Mouse (Mus musculus) erythroblast, adult 5-6 weeks (primary cell): ENCODE data around the gene Rab7. TPM values are rescaled to one million over a fixed set of nuclear protein-coding genes. Genes with fewer than 3 reads are reported as not detected.

Experiments
- ATAC-seq: replicated peaks from 2 replicates; pipeline ENCODE4 v1.8.0; 2016; ENCODE audit warnings: moderate number of reproducible peaks, mild to moderate bottlenecking, moderate TSS enrichment, inconsistent platforms; ENCODE audit not compliant: poor library complexity, low FRiP score, severe bottlenecking
- total RNA-seq, 2 experiments: library from RNA; stranded (forward) in 1 of 2; stranded (reverse) in 1 of 2; fragments of 150-400 nt in 1 of 2; fragments of 200-764, 138-1000 nt in 1 of 2; gene quantifications; 2 replicates each; pipeline versions ENCODE4 v1.2.3 to v1.2.4; 2015 to 2017; ENCODE audit warnings: low replicate concordance in 2 of 2

The Rab7 gene
- total RNA-seq, 2 experiments from 2014 or later = 29.4 to 76.7 TPM

DNA sequence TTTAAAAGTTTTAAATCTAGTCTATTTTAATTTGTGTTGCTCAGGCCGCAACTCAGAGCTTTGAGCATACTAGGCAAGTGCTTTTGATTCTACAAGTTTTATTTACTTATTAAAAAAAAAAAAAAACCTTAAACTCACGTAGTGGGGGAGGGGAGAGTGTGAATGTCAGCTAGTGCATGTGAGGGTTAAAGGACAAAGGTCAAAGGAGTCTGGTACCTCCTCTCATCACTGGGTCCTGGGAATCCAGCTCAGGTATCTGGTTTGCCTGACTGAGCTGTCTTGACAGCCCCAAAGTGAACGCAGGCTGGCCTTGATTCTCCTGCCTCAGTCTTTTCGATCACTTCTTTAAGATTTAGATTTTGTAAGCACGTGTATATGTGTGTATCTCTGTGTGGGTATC lies 10.6 kb upstream of the Rab7 start:
- ATAC-seq = no peak

DNA sequence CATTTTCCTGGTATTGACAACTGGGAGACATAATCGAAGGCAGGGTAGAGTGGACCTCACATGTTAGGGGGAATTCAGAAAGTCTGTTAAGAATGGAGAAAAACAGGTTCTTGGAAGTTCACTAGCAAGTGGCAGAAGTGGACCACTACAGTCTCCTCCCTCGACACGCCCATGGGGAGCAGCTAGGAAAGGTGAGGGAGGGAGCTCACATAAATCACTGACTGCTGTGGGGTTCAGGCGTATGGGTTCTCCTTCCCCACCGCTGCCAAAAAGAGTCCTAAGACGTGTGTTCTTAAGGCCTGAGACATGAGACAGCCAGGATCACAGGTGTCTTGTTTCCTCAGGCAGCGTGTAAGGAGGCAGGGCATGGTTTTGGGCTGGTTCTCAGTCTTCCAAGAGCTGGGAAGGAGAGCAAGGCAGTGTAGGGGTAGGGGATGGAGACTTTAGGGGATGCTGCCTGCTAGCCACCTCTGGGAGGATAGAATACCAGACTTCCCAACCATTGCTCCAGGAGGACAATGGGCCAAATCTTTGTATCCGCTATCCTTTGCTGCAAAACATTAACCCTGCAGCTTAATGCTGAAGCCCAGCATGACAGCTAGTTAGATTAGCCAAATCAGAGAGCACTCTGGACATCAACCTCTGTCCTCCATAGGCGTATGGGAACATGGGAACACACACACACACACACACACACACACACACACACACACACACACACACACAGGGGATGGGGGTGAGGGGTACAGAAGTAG lies 9.2 kb upstream of the Rab7 start:
- ATAC-seq = no peak

DNA sequence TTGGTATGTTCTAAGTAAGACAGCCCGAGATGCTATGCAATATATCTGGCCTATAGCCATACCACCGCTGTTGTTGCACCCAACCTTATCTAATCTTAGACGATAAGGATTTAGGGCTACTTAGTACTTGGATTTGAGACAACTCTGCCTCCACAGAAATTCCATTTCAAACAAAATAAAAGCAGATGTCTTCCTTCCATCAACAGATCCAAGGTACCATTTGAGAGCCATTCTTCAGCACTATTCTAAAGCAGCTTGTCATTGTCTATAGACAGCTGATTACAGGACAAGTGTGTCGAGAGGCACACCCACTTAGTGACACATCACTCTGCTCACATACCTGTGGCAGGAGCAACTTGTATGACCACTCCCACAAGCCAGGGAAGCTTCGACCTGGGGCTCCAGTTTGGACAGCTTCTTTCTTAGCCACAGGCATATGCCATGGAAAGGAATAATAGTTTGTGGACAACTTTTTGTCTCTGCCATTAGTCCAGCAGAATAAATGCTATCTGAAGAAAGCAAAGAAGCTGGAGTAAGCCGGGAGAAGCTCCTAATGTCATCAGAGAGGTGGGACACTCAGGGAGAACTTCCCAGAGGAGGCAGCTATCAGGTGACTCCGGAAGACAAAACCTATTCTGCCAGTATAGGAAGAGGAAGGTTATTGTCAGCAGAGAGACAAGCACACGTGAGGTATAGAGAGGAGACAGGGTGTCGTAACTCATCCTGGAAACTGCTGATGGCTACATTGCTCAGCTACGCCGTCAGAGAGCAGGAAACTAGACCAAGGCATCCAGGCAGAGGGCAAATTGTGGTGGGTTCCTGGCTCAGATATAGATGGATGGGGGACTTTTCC lies 8.4 kb upstream of the Rab7 start:
- ATAC-seq = no peak

DNA sequence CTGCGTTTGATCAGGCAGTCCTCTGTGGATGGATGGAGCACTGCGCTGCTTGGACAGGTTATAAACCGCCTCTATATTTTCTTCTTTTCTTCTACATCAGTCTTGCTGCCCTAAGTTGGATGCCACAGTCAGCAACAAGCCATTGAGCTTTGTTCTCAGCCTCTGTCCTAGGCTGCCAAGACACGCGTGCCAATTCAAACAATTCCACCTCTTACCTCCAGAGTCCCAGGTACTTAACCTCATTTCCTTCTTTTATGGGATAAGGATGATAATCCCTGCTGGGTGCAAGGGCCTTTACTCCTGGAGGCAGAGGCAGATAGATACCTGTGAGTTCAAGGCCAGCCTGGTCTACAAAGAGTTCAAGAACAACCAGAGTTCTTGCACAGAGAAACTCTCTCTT lies 6.1 kb upstream of the Rab7 start:
- ATAC-seq = no peak

DNA sequence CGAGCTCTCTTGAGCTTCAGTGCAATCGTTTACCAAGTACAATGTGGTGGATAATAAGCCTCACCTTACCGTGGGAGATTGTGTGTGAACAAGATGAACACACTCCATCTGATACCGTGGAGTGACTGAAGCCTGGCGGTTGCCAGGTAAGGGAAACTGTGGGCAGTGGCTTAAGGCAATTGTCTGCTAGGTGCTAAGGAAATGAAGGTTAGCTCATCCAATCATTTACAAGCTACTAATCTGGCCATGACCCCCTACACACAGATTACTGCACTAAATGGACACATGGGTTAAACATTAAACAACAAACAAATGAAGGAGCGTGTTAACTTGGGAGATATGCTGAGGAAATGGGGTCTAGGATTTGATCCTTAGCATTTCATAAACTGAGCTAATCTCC lies 3.9 kb upstream of the Rab7 start:
- no peak for ATAC-seq

DNA sequence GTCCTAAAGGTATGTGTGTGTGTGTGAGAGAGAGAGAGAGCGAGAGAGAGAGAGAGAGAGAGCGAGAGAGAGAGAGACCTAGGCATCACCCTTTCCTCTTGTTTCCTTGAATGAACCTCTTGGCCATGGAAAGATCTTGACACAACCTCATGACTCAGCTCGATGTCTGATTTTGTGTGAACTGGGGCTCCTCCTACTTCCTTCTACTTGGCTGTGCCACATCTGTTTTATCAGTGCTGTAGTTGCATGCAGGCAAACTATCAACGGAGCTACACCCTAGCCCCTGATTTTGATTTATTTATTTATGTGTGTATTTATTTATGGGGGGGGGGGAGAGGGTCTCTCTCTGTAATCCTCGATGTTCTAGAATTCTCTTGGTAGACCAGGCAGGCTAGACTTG lies 2.8 kb upstream of the Rab7 start:
- ATAC-seq = no peak

DNA sequence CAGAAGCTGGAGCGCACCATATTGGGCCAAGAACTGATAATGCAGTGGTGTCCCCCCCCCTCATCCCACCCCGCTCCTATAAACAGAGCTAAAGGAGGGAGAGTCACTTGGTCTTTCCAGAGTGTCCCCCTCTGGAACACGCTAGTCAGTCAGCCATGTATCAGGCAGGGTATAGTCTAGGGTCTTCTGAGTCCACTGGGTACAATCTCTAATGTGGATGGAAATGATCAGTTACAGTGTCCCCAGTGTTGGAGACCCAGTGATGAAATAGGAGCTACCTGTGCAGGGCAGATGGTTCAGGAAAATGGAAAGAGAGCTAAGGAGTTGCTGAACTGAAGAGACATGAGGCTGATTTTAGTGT lies 316 bp upstream of the Rab7 start:
- no peak for ATAC-seq

DNA sequence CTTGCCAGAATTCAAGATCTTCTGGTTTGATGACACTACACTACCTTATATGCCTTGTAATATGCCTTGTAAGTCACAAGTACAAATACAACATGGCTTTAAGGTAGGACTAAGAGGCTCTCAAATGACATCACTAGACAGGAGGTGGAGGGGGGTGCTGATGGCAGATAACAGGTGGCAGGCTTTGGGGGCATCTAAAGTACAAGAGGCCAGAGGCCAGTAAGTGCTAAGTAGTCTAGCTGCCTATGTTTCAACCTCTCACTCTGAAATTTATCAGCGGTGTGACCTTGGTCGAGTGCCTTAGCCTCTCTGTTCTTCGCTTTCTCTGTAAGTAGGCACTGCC lies 865 bp downstream of the Rab7 start:
- peak; percentile 32; the same call in 1 of the 2 replicates for ATAC-seq

DNA sequence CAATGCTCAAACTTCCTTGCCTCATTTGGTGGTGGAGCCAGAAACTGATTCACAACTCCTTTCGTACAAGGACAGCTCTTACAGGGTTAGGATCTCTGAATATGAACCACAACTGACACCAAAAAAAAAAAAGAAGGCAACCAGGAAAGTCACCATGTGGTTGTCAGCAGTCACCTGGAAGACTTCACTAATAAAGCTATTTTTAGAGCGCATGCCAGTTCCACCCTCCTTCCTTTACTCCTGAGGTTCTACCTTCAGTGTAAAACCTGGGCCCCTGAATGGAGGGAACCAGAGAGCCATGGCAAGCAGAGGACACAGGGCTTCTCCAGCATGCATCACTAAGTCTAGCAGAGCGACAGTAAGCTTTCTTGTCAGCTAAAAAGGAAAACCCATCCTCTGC lies 2.7 kb downstream of the Rab7 start:
- no peak for ATAC-seq

DNA sequence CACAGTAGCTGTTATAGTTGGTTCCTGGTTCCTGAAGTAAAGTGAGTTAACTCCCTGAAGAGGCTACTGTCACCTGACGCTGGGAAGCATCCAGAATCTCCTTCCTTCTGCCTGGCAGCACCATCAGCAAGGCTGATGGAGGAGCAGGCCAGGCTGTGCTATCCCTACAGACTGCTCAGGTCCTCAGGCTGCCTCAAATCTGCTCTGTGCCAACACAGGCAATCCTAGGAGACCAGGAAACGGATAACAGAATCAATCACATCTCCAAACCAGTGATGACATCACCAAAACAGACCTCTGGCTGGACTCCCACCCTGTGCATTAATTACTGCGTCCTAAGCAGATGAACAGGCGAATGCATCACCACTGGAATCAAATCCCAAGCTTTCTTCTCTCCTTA lies 3.8 kb downstream of the Rab7 start:
- ATAC-seq = no peak

DNA sequence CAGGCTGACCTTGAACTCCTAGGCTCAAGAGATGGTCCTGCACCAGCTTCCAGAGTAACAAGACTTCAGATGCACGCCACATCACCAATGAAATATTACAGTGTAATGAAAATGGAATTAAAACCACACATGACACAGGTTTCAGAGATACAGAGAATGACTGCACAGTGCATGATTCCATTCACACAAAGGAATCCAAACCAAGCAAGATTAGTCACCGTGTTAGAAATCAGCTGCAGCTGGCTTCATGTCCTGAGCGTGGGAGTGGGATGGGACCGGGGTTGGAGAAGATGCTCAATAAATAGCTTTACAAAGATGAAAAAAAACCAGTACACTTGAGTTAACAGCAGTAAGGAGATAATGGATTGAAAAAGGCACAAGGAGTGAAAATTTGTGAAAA lies 5.6 kb downstream of the Rab7 start:
- no peak for ATAC-seq

DNA sequence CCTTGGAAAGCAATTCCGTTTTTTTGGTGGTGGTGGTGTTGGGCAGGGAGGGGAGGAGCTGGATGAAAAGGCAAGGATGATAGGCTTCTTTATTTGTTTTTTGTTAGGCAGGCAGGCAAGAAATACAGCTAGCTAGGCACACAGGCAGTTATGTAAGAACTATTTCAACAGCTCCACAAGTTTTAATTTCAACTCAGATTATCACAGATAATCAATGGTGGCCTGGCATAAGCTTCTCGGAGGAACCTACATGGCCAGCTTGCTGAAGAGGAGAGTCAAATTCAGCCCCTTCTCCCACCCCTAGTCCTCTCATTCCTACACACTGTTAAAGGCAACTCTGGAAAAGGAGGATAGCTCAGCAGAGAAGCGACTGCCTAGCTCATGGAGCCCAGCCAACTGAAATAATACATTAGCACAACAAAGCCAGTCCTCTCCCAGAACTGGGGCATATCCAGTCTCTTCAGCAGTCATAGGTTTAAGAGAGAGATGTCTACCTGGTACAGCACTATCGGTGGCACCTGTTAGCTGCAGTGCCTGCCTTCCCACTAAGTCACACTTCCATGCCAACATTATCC lies 7.5 kb downstream of the Rab7 start:
- no peak for ATAC-seq

DNA sequence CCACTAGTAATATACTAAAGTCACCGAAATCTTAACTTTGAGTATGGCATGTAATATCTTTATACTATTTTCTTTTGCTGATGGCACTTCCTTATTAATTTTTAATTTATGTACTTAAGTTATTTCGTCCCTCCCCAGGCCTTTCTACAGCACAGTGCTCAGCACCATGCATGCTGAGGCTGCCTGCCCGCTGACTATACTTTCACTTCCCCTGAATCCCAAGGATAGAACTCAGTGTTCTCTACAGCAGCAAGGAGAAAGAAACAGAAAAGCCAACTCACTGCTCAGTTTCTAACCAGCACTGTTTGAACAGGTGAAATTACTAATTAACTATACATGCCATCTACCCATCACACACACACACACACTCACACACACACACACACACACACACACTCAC lies 11.6 kb downstream of the Rab7 start:
- ATAC-seq = no peak

DNA sequence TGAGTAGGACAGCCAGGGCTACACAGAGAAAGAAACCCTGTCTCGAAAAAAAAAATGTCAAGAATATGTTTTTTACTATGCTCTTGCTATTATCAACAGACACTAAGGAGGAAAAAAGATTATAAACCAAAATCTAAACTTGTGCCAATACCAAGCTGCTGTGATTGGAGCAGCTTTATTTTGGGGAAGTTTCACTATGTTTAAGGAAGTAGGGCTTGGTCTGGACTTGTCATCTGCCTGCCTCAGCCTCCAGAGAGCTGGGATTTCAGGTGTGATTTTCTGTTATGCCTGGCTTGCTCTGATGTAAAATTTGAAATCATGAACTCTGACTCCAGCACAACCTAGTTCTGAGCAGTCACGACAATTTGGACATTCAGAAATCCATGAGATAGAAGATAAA lies 14.6 kb downstream of the Rab7 start:
- ATAC-seq = no peak

DNA sequence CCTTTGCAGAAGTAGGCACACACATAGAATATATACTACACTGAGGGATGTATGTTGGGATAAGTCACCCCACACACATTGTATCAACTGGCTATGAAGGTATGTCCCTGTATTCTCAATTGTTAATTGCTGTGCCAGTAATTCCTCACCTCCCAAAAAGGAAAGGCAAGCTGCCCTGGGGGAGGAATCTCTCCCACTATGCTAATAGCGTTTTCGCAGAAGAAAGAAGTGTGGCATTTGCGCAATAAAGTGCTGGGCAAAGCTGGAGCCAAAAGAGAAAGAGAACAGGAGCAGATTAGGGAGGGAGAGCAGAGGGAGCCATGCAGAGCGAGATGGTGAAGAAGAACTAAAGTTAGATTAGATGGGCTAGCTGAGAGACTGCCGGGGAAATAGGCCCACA lies 17.7 kb downstream of the Rab7 start:
- no peak for ATAC-seq

DNA sequence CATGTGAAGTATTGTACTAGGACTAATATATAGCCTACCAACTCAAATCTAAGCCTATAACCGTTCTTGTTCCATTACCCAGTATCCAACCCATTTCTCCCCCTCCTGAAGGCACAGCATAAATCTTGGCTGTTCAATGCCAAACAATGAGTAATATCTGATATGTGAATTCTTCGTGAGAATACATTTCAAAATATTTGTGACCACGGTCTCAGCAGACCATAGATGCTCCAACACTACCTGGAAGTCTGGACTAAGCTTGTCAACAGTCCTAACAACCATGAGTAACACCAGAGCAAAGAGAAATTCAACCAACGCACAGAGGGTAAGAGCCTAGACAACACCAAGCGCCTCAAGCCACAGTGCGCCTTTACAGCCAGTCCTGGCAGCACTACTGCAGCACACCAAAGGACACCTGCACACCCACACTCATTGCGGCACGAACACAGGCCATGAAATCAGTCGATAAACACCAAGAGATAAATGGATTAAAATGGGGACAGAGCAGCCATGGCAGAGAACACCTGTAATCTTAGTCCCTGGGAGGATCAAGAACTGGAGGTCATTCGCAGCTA lies 21.7 kb downstream of the Rab7 start:
- no peak for ATAC-seq

DNA sequence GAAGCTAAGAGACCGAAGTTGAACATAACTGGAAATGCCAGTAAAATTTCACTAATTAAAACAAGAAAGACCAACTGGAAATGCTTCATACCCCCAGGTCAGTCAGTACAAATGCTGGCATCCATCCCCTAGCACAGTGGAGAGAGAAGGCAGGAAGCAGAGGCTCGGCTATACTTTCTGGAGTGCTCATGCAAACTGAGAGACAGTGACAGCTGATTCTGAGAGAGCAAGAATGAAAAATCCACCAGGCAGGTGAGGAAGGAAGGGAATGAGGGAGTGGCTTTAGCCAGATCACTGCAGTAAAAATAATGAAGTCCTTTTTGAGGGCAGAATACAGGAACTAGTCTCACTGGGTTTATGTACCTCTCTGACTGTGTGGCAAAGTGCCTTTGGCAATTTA lies 25.9 kb downstream of the Rab7 start:
- no peak for ATAC-seq

DNA sequence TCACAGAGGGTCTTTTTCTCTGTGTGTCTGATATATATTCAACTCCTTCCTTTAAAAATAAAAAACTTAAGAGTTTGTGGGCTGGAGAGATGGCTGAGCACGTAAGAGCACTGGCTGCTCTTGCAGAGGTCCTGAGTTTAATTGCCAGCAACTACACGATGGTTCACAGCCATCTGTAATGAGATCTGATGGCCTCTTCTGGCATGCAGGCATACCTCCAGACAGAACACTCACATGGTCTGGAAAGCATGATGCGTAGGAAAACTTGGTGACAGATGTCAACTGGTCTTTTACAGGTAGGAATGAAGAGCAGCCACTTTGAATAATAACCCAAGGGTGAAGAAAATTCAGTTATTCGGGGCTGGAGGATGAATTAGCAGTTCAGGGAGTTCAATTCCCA lies 27.2 kb downstream of the Rab7 start:
- ATAC-seq = no peak

DNA sequence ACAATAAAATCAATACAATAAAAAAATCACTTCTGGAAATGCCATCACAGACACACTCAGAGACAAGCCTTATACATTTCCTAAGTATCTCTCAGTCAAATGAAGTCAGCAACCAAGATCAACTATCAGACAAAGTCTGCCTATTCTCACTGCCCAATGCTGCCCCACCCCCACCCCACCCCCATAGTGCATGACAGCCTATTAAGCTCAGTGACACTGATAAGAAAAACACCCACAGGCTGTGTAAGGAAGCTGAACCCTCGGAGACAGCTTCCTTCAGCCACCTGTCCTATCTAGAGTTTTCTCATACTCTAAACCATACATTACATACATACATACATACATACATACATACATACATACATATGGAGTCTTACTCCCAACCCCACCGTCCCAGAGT lies 29.3 kb downstream of the Rab7 start:
- no peak for ATAC-seq

DNA sequence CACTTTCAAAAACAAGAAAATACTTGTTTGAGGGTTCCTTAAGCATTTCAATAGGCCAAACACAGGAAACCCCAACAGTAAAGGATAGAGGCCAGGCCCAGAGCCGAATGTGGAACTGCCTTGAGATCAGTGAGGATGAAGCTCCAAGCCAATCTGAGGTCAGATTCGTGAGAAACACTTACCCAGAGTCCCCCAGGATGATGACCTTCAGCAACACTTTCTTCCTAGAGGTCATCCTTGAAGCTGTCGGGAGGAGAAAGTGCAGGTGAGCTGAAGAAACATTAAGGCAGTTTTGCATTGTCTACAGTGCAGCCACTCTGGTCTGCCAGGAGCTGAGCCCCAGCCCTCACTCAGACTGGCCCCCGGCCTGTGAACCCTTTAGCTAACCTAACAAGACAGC lies 31.6 kb downstream of the Rab7 start:
- ATAC-seq = no peak

DNA sequence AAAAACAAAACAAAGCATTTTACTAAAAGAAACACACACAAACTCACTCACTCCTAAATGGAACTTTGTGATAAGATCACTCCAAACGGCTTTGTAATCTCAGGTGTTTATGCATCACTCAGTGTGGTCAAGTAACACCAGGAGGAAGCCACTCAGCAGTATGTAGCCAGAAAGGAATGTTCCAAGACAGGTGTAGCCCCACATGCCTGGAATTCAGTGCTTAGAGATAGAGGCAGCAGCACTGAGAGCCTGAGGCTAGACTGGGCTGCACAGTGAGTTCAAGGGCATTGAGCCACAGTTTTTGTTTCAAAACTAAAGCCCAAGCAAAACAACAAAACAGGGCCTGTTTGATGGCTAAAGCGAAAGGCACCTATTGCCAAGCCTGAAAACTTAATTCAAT lies 32.5 kb downstream of the Rab7 start:
- no peak for ATAC-seq
